Mouse (Mus musculus) C2C12 (cell line): ENCODE measurements around the gene Arhgef18.

Source experiments
- CEBPB ChIP-seq: IDR thresholded peaks from one replicate; pipeline ENCODE4 v1.6.1; 2011; ENCODE audit warnings: low read depth, mild to moderate bottlenecking, control low read depth, moderate library complexity
- CTCF ChIP-seq: IDR thresholded peaks from one replicate; pipeline ENCODE4 v1.5.1; 2011; ENCODE audit not compliant: control insufficient read depth, insufficient read depth, insufficient read length
- FOSL1 ChIP-seq: IDR thresholded peaks from one replicate; pipeline ENCODE4 v1.8.0; 2011; ENCODE audit warnings: mild to moderate bottlenecking, low read length; ENCODE audit not compliant: poor library complexity, insufficient read depth, severe bottlenecking
- MYOD1 ChIP-seq: IDR thresholded peaks from one replicate; pipeline ENCODE4 v1.6.1; 2011; ENCODE audit warnings: low read depth; ENCODE audit not compliant: control insufficient read depth, insufficient read length
- MYOG ChIP-seq: IDR thresholded peaks from one replicate; pipeline ENCODE4 v1.6.1; 2011; ENCODE audit not compliant: control insufficient read depth, insufficient read length; ENCODE audit errors: extremely low read depth
- USF1 ChIP-seq: IDR thresholded peaks from one replicate; pipeline ENCODE4 v1.6.1; 2011; ENCODE audit warnings: low read depth, mild to moderate bottlenecking, control low read depth, moderate library complexity

- TF ChIP-seq CTCF = no peak
- no peak for TF ChIP-seq MYOD1
- TF ChIP-seq FOSL1 = no peak
- TF ChIP-seq MYOG = no peak
- TF ChIP-seq USF1 = no peak
- no peak for TF ChIP-seq CEBPB
These were observed 16.0 kb upstream of the Arhgef18 start for GRCm38 (mm10) chr8:3376641-3377274.
